Mouse (Mus musculus): Measurements from ENCODE around the gene Lrrtm1. TPM values are rescaled to one million over a fixed set of nuclear protein-coding genes. Genes with fewer than 3 reads are reported as not detected.

Gene Lrrtm1
- polyA plus RNA-seq, 1 experiment from 2014 or later: 8.8 TPM

GRCm38 (mm10) chr6:77288402-77288801 is 45.9 kb downstream of the Lrrtm1 start:
- no peak overlapping the region for H3K27ac ChIP-seq (ENCODE audit: low read depth, low read length)
- no peaks in the 10 kb centered on the region for H3K27me3 ChIP-seq (ENCODE audit: control insufficient read depth, insufficient read depth, low read length)
- H3K4me2 ChIP-seq: no peak overlapping the region
- H3K9me3 ChIP-seq (ENCODE audit: control insufficient read depth, low read length): no peaks in the 10 kb centered on the region
- ATAC-seq (ENCODE audit: low FRiP score) (no peak), DNase-seq (ENCODE audit: low spot score, missing footprints) (peak; percentile 75)
- H3K4me1 ChIP-seq (ENCODE audit: control insufficient read depth, insufficient read depth, low read length): no peaks in the 10 kb centered on the region
- no peaks in the 10 kb centered on the region for H3K36me3 ChIP-seq (ENCODE audit: control insufficient read depth, insufficient read depth, low read length)
- H3K9ac ChIP-seq (ENCODE audit: low read length): no peak overlapping the region
- H3K4me3 ChIP-seq (ENCODE audit: low read depth, low read length): no peak overlapping the region

DNA sequence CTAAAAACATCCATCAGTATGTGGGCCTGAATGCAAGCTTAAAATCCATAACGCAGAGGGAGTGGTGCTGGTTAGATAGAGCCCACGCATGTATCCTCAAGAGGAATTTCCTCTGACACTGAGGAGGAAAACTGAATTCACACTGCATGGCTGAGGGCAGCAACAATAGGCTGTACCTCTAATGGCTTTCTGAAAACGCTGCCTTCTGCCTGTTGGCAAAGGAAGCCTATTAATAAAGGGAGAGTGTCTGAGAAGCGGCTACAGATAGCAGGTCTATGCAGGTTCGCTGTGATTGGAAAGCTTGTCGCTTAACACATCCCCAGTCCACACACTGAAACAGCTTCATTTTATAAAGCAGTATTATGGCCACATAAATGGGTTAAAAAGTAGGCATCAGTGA is 48.9 kb downstream of the Lrrtm1 start:
- no peak overlapping the region for H3K4me2 ChIP-seq
- DNase-seq (ENCODE audit: low spot score, missing footprints): peak; percentile 8
- WGBS: 71% methylated on average over 6 of the region's 6 CpGs
- ATAC-seq (ENCODE audit: low FRiP score): no peak
- H3K9ac ChIP-seq (ENCODE audit: low read length): no peak overlapping the region
- H3K27ac ChIP-seq (ENCODE audit: low read depth, low read length): no peak overlapping the region
- H3K4me1 ChIP-seq (ENCODE audit: control insufficient read depth, insufficient read depth, low read length): no peaks in the 10 kb centered on the region
- H3K9me3 ChIP-seq (ENCODE audit: control insufficient read depth, low read length): no peaks in the 10 kb centered on the region
- no peaks in the 10 kb centered on the region for H3K27me3 ChIP-seq (ENCODE audit: control insufficient read depth, insufficient read depth, low read length)
- no peak overlapping the region for H3K4me3 ChIP-seq (ENCODE audit: low read depth, low read length)
- no peaks in the 10 kb centered on the region for H3K36me3 ChIP-seq (ENCODE audit: control insufficient read depth, insufficient read depth, low read length)

DNA sequence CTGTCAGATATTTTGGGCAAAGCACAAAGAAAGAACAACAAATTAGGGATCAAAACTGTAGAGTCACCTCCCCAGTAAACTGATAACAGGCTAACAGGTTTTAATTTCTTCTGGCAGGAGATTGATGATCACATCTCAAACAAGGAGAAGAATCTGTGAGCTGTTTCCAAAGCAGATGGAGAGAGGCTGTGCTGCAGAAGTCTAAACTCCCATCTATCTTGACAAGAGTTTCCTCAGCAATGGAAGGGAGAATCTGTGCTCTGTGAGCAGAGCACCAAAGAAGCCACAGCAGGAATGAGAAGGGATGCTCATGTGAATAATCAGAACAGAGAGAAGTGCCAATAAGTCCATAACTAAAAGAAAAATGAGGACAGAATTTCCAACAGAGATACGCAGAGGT is 58.8 kb downstream of the Lrrtm1 start:
- no peak for DNase-seq (ENCODE audit: low spot score, missing footprints)
- H3K27ac ChIP-seq (ENCODE audit: low read depth, low read length): no peak overlapping the region
- no peak for ATAC-seq (ENCODE audit: low FRiP score)
- no peaks in the 10 kb centered on the region for H3K36me3 ChIP-seq (ENCODE audit: control insufficient read depth, insufficient read depth, low read length)
- WGBS: 75% methylated on average over 1 of the region's 1 CpGs
- no peak overlapping the region for H3K9ac ChIP-seq (ENCODE audit: low read length)
- no peaks in the 10 kb centered on the region for H3K9me3 ChIP-seq (ENCODE audit: control insufficient read depth, low read length)
- H3K4me2 ChIP-seq: no peak overlapping the region
- no peaks in the 10 kb centered on the region for H3K27me3 ChIP-seq (ENCODE audit: control insufficient read depth, insufficient read depth, low read length)
- H3K4me1 ChIP-seq (ENCODE audit: control insufficient read depth, insufficient read depth, low read length): no peaks in the 10 kb centered on the region; the same call in 1 of the 2 replicates
- H3K4me3 ChIP-seq (ENCODE audit: low read depth, low read length): no peak overlapping the region

GRCm38 (mm10) chr6:77306796-77307195 is 64.3 kb downstream of the Lrrtm1 start:
- Histone ChIP-seq H3K4me2 (no peak overlapping the region), H3K4me3 (ENCODE audit: low read depth, low read length) (no peak overlapping the region), H3K9ac (ENCODE audit: low read length) (no peak overlapping the region), H3K27me3 (ENCODE audit: control insufficient read depth, insufficient read depth, low read length) (no peaks in the 10 kb centered on the region), H3K36me3 (ENCODE audit: control insufficient read depth, insufficient read depth, low read length) (no peaks in the 10 kb centered on the region), H3K9me3 (ENCODE audit: control insufficient read depth, low read length) (no peaks in the 10 kb centered on the region), H3K4me1 (ENCODE audit: control insufficient read depth, insufficient read depth, low read length) (no peaks in the 10 kb centered on the region; the same call in 1 of the 2 replicates), H3K27ac (ENCODE audit: low read depth, low read length) (no peak overlapping the region)
- WGBS: 91% methylated on average over 3 of the region's 3 CpGs
- DNase-seq (ENCODE audit: low spot score, missing footprints): peak; percentile 45
- ATAC-seq (ENCODE audit: low FRiP score): no peak
